Mouse (Mus musculus) spleen, postnatal 36 days (tissue): ENCODE measurements around the gene Tent4b.
A peak's percentile ranks its signal among the peaks of the same experiment; 100 is the strongest.
"Not testable (repeated sequence)": the region's sequence is repeated elsewhere in the genome, so short reads cannot be mapped to it uniquely, and the experiment has no call there.

Source experiments
- DNase-seq, 2 experiments: peaks; one replicate each; pipeline ENCODE4 v3.0.0; 2022; ENCODE audit warnings: low spot score in 2 of 2, mixed read lengths in 1 of 2

The Tent4b gene

GRCm38 (mm10) chr8:88198945-88199571 lies at the start of gene Tent4b:
Gene Tent4b, plus strand, starts transcription at chr8:88199213.
- DNase-seq, result peak; percentile 92

- no peak for DNase-seq
Measured at GRCm38 (mm10) chr8:88150910-88151371, 48.1 kb upstream of the Tent4b start.

GRCm38 (mm10) chr8:88160237-88160995 lies 38.6 kb upstream of the Tent4b start:
- DNase-seq, result no peak

GRCm38 (mm10) chr8:88161439-88161838 lies 37.6 kb upstream of the Tent4b start:
- peak; percentile 47 to 54 for DNase-seq

GRCm38 (mm10) chr8:88175264-88175663 lies 23.7 kb upstream of the Tent4b start:
- DNase-seq, result peak; percentile 36 to 49

GRCm38 (mm10) chr8:88177291-88177690 lies 21.7 kb upstream of the Tent4b start:
- DNase-seq, result no peak

GRCm38 (mm10) chr8:88183121-88183520 lies 15.9 kb upstream of the Tent4b start:
- no peak for DNase-seq

GRCm38 (mm10) chr8:88184914-88185313 lies 14.1 kb upstream of the Tent4b start:
- no peak for DNase-seq

GRCm38 (mm10) chr8:88185716-88186115 lies 13.3 kb upstream of the Tent4b start:
- no peak for DNase-seq

- DNase-seq, result no peak
Measured at GRCm38 (mm10) chr8:88197328-88197727, 1.7 kb upstream of the Tent4b start.

- no peak for DNase-seq
Measured at GRCm38 (mm10) chr8:88198551-88198944, 465 bp upstream of the Tent4b start.

- peak; percentile 38 to 52 for DNase-seq
Measured at GRCm38 (mm10) chr8:88199700-88200601, 938 bp downstream of the Tent4b start.

- no peak for DNase-seq
Measured at GRCm38 (mm10) chr8:88200724-88201495, 1.9 kb downstream of the Tent4b start.

GRCm38 (mm10) chr8:88201641-88202040 lies 2.6 kb downstream of the Tent4b start:
- DNase-seq, result no peak

- DNase-seq, result no peak
Measured at GRCm38 (mm10) chr8:88206016-88206415, 7.0 kb downstream of the Tent4b start.

GRCm38 (mm10) chr8:88207121-88207821 lies 8.3 kb downstream of the Tent4b start:
- DNase-seq, result no peak

GRCm38 (mm10) chr8:88209930-88210827 lies 11.2 kb downstream of the Tent4b start:
- not testable (repeated sequence) for DNase-seq

GRCm38 (mm10) chr8:88221353-88221752 lies 22.3 kb downstream of the Tent4b start:
- no peak for DNase-seq

GRCm38 (mm10) chr8:88225358-88225757 lies 26.3 kb downstream of the Tent4b start:
- no peak for DNase-seq

- DNase-seq, result no peak
Measured at GRCm38 (mm10) chr8:88227851-88228250, 28.8 kb downstream of the Tent4b start.
